Mouse (Mus musculus) thymus, postnatal 0 days (tissue): ENCODE measurements around the gene Tapbpl. TPM values are rescaled to one million over a fixed set of nuclear protein-coding genes. Genes with fewer than 3 reads are reported as not detected.

ENCODE experiments used
- DNase-seq: peaks from one replicate; pipeline ENCODE4 v3.0.0-alpha.2; 2015; ENCODE audit warnings: low spot score
- microRNA-seq: library from miRNA; unstranded; fragments of <30 nt; microRNA quantifications from one replicate; pipeline ENCODE4, GENCODE M21; 2016; ENCODE audit warnings: borderline number of aligned reads
- polyA plus RNA-seq: library from polyadenylated mRNA; unstranded; fragments of >200 nt; fragmentation: Nextera tagmentation; extraction: Ambion mirVana; gene quantifications from 2 replicates; pipeline ENCODE4 v1.2.1, GENCODE M21; 2015

The Tapbpl gene
- polyA plus RNA-seq, 1 experiment from 2014 or later = 53.1 TPM

DNA sequence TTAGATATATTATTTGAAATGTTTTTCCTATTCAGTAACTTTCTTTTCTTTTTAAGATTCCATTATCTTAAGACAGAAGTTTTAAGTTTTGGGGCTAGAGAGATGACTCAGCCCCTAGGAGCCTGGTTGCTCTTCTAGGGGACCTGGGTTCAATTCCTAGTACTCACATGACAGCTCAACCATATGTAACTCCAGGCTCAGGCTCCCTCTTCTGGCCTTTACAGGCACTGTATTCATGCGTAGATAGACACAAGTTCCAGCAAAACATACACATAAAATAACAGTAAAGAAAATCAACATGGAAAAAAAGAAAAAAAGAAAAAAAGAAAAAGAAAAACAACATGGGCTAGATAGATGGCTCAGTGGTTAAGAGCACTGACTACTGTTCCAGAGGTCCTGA, 21.2 kb downstream of the Tapbpl start:
- peak; percentile 20 for DNase-seq

DNA sequence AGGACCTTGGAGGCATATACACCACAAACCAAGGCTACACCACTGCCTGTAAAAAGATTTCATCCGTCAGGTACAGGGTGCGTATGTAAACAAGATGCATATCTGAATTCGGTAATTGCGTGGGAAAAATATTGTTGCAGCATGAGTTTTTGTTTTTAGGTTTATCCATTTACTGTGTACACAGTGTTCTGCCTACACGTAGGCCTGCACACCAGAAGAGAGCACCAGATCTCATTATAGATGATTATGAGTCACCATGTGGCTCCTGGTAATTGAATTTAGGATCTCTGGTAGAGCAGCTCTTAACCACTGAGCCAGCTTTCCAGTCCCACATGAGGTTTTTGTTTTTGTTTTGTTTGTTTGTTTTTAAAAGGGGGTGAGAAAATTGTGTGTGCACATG, 34.5 kb downstream of the Tapbpl start:
- no peak for DNase-seq

DNA sequence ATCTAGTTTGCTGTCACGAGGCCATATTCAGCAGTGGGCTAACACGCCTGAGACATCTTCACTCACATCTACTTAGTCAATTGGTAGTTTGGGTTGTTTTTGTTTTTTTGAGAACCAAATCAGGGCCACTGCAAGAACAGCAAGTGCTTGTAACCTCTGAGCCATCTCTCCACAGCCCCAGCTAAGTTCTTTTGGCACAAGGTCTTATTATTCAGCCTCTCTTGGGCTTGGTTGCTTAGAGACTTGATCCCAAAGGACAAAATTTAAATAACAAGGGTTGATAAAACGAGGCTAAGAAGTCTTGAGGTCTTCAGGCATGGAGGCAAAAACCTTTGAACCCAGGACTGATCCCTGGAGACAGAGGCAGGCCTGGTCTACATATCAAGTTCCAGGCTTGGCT, 35.4 kb downstream of the Tapbpl start:
- no peak for DNase-seq

DNA sequence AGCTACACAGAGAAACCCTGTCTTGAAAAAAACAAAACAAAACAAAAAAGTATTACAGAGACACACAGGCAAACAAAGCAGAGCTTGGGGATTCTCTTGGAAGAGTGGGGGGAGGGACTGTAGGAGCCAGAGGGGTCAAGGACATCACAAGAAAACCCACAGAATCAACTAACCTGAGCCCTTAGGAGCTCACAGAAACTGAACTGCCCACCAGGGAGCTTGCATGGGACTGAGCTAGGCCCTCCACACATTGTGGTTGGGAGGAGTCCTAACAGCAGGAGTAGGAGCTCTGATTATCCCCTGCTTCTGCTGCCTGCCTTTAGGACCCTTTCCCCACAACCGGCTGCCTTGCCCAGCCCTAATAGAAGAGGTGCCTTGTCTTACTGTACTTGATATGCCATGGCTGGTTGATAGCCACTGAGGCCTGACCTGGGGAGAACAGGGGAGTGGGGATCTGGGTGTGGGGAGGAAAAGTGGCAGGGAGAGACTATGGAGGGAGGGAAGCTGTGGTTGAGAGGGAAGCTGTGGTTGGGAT, 36.1 kb downstream of the Tapbpl start:
- DNase-seq = no peak

DNA sequence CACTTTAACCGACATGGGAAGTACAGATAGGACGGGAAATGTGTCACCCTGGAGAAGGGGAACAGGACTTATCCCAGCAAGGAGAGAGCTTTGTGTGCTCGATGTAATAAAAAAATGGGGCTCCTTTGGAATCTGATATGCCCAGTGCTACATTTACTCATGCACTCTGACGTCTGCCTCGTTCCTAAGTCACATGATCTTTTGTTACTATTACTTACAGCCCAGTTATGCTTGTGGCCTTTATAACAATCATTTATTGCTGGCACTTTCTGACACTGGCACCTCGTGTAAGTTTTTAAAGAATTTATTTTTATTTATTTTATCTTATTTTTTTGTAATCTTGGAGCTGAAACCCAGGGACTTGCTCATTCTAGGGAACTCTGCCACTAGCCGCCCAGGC, 38.3 kb downstream of the Tapbpl start:
- DNase-seq = no peak

DNA sequence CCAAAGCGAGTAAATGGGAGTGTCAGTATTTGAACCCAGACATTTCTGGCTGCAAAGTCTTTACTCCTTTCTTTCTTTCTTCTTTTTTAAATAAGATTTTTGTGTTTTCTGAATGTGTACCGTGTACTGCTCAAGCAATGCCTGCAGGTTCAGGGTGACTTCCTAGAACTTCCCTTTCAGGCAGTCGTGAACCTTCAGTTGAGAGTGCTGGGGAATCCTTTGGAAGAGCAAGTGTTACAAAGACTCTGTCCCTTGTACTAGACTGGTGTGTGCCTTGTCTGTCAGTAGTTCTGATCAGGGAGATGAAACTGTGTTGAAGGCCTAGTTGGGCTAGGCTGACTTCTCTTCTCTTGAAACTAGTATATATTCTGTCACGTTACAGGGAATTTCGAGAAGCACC, 38.8 kb downstream of the Tapbpl start:
- no peak for DNase-seq

DNA sequence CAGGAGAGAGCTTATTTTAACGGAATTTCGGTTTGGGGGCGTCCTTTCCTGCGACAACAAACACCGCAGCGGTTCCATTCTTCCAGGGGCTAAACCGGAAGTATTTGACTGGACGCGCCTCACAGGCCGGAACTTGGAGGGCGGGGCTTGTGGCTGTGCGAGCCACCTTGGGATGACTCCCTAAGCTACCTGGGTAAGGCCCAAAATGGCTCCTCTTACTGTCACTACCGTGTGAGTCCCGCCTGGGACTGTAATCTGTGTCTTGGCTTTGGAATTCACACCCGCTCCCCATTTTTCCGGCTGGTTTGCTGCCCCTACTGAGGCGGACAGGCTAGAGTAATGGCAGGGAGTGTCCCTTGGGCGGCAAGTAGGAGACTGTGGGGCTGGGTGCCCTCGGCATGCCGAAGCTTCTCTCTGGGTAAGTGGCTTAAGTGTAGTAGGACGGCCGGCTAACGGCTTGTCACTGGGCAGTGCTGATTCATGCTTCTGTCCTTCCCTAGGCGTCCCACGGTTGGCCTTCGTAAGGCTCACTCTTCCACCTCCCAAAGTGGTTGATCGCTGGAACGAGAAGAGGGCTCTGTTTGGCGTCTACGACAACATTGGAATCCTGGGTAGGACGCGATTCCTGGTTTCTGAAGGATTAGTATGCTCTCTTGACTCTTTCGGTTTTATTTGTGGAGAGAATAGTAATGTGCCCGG, 39.5 kb downstream of the Tapbpl start:
- DNase-seq = peak; percentile 90

DNA sequence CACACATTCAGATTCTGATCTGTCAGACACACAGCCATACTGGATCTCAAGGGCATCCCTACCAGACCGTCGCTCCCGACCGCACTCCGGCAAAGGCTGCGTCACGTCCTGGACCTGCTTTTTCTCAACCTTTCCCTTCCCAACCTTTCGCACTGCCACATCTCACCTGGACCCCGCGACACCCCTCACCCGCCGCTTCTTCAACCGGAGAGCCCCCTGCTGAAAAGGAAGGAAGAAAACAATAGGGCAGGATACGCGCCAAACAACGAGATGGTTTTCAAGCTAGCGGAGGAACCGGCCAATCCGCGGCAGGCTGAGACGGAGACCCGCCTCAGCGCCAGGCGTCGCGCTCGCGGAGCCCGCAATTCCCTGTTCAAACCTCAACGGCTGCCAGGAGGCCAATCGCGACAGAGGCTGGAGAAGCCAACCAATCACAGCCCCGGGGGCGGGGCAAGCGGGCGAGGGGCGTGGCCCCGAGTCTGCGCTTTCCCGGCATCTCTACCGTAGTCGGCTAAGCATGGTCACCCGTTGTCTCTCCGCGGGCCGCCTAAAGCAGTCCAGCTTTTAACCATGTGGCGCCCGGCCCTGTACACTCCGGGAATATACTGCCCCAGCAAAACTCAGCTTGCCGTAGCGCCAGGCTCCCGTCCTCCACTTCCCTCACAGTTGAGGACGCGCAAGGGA, 40.2 kb downstream of the Tapbpl start, which contains the start of the genes Ncapd2 and Mrpl51:
TSS of gene Ncapd2 (minus strand) at position 370 of the 684 bp plus-strand sequence.
TSS of gene Mrpl51 (plus strand) at position 470 of the 684 bp plus-strand sequence.
- peak; percentile 98 for DNase-seq

DNA sequence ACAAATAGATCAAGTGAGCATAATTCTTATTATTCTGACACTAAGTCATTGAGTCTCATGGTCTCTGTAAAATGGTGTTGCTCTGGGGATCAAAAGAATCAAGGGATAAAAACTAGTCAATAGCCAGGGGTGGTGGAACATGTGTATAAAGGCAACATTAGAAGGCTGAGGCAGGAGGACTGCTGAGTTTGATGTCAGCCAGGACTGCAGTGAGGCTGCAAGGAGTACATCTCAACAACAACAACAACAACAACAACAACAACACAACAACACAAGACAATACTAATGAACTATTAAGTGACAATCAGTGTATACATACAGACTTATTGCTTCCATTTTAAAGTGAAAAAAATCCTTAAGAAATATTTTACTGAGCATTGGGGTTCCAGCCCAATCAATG, 40.8 kb downstream of the Tapbpl start:
- no peak for DNase-seq

DNA sequence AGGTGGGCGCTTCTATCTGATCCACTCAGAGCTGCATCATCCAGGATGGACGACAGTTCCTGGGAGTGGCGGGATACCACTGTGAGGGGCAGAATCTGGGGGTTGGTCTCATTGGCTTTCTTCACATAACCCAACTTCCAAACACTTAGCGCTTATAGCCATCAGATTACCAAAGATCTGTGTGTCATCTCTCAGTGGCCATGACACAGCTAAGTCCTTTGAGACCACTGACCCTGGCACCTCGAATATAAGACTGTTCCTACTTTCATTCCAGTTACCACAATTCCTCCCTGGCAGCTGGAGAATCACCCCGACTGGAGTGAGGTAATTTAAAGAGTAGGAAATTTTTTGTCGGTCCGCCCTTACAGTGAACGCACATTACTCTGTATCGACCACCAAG, 45.5 kb downstream of the Tapbpl start:
- no peak for DNase-seq

DNA sequence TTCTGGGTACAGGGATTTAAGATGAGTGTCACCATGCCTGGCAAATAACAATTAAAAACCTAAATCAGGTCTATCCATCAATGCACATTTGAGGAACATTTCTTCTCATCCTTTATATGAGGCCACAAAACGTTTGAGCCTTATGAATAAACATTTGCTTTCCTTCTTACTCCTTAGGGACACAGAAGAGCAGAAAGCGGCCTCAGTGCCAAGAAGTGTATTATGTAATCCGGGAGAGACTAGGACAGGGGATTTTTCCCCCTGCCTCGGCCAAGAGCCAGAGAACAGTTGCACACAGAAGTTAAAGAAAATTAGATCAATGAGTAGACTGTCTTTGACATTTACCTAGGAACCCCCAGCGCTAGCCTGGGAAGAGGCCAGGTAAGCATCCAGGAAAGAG, 49.5 kb downstream of the Tapbpl start:
- no peak for DNase-seq

DNA sequence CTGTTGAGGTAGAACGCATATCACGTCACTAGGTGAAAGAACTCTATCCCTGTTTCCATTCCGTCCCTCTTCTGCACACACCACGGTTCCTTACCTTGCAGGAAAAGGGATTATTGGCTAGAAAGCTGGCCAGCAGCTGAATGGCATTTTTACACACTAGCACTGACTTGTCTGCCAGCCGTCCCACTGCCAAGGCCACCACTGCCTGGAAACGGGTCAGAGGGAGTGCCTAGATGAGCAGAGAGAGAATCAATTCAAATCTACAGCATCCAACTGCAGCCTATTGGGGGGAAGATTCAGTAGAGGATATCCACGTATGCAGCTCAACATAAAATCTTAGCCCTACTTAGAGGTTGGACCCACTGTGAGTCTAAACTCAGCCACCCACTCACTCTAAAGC, 52.1 kb downstream of the Tapbpl start:
- DNase-seq = no peak

DNA sequence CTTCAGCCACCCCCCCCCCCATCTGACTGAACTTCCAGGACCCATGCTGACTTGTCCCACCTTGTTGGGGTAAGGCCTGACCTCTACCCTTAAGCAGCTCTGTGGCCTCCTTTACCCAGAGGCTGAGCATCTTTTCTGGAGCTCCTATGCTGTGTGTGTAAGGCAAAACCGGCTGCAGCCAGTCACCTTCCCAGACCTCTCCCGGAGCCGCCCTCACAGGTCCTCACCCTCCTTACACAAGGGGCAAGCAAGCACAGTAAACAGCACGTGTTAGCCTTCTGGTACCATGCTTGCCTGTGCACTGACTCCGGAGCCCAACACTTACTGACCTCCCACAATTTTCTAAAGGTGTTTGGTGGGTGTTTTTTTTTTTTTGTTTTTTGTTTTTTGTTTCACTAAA, 56.2 kb downstream of the Tapbpl start:
- DNase-seq = no peak

Small RNA genes within 50 kb of the gene (microRNA-seq; reads per million reads assigned to microRNA genes)
- gene Mir3098 (not detected), gene Mir8113 (not detected)

Other genes with a start within 250 kb of the Tapbpl start
- 0.50 and 0.55 TPM in 2 replicates for gene Pianp, start 235.2 kb downstream of the Tapbpl start, polyA plus RNA-seq
- 8.8 and 9.5 TPM in 2 replicates for gene Zfp384, start 222.7 kb downstream of the Tapbpl start, polyA plus RNA-seq
- gene Ing4, start 192.1 kb downstream of the Tapbpl start, polyA plus RNA-seq = 113 and 118 TPM in 2 replicates
- 9.2 and 10.2 TPM in 2 replicates for gene Acrbp, start 182.2 kb downstream of the Tapbpl start, polyA plus RNA-seq
- 3.5 and 4.2 TPM in 2 replicates for gene Lpar5, start 163.9 kb downstream of the Tapbpl start, polyA plus RNA-seq
- gene Chd4, start 135.9 kb downstream of the Tapbpl start, polyA plus RNA-seq = 70.0 and 84.9 TPM in 2 replicates
- gene Nop2, start 100.0 kb downstream of the Tapbpl start, polyA plus RNA-seq = 53.9 and 60.7 TPM in 2 replicates
- 13.8 and 19.0 TPM in 2 replicates for gene Iffo1, start 86.6 kb downstream of the Tapbpl start, polyA plus RNA-seq
- gene Gapdh, start 65.4 kb downstream of the Tapbpl start, polyA plus RNA-seq = 1,452 and 1,606 TPM in 2 replicates
- gene Ncapd2, start 40.2 kb downstream of the Tapbpl start, polyA plus RNA-seq = 130 and 153 TPM in 2 replicates
- 281 and 294 TPM in 2 replicates for gene Mrpl51, start 40.1 kb downstream of the Tapbpl start, polyA plus RNA-seq
- 61.0 and 75.3 TPM in 2 replicates for gene Vamp1, start 16.3 kb downstream of the Tapbpl start, polyA plus RNA-seq
- gene Cd27, start 5.2 kb upstream of the Tapbpl start, polyA plus RNA-seq = 175 and 252 TPM in 2 replicates
- 0.22 and 0.36 TPM in 2 replicates for gene Tuba3a, start 54.2 kb upstream of the Tapbpl start, polyA plus RNA-seq
- gene Ltbr, start 82.0 kb upstream of the Tapbpl start, polyA plus RNA-seq = 29.6 and 30.9 TPM in 2 replicates
- 9.0 and 9.5 TPM in 2 replicates for gene Scnn1a, start 88.8 kb upstream of the Tapbpl start, polyA plus RNA-seq
- gene Tnfrsf1a, start 117.5 kb upstream of the Tapbpl start, polyA plus RNA-seq = 67.3 and 67.9 TPM in 2 replicates
- 1.0 and 1.2 TPM in 2 replicates for gene Plekhg6, start 148.9 kb upstream of the Tapbpl start, polyA plus RNA-seq